Mouse (Mus musculus) left cerebral cortex, adult 11 months (tissue): Measurements from ENCODE around the gene Cep19.

Experiments
- DNase-seq: peaks from one replicate; pipeline ENCODE4 v3.0.0; 2022; ENCODE audit warnings: low spot score

Cep19 gene

GRCm38 (mm10) chr16:32107342-32108045, 7.9 kb downstream of the Cep19 start:
- no peak for DNase-seq

GRCm38 (mm10) chr16:32108170-32108569, 8.6 kb downstream of the Cep19 start:
- no peak for DNase-seq

DNA sequence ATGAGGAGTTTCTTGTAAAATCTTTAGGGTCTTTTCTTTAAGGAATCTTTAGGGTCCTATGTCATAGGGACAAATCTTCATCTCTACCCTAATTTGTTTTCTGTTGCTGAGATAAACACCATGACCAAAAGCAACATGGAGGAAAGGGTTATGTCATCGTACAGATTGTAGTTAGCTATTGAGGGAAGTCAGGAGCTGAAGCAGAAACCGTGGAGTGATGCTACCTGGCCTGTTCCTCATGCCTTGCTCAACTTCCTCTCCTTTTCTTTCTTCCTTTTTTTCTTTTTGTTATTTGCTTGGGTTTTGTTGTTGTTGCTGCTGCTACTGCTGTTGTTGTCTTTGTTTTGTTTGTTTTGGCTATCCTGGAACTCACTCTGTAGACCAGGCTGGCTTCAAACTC, 9.0 kb downstream of the Cep19 start:
- DNase-seq, result no peak

GRCm38 (mm10) chr16:32110951-32111699, 11.5 kb downstream of the Cep19 start:
- no peak for DNase-seq

GRCm38 (mm10) chr16:32113541-32114218, 14.1 kb downstream of the Cep19 start:
- DNase-seq, result no peak

- DNase-seq, result no peak
Observed at GRCm38 (mm10) chr16:32114406-32114805, 14.8 kb downstream of the Cep19 start.

- DNase-seq, result peak; percentile 54
Observed at GRCm38 (mm10) chr16:32114968-32115695, 15.5 kb downstream of the Cep19 start.

DNA sequence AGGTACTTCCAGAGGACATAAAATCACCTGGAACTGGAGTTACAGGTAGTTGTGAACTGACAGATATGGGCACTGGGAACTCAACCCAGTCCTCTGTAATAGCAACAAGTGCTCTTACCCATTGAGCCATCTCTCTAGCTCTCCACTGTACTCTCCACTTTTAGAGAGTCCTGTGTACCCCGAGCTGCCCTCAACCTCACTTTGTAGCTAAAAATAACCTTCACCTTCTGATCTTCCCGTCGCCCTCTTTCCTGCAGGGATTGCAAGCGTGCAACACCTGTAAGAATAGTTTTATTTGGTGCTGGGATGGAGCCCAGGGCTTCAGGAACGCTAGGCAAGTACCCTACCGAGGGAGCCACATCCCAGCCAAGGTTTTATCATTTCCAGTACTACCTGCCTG, 16.2 kb downstream of the Cep19 start:
- DNase-seq, result no peak

GRCm38 (mm10) chr16:32116186-32116585, 16.6 kb downstream of the Cep19 start:
- DNase-seq, result no peak

GRCm38 (mm10) chr16:32120454-32120853, 20.9 kb downstream of the Cep19 start:
- no peak for DNase-seq

GRCm38 (mm10) chr16:32124020-32124419, 24.4 kb downstream of the Cep19 start:
- DNase-seq, result no peak

DNA sequence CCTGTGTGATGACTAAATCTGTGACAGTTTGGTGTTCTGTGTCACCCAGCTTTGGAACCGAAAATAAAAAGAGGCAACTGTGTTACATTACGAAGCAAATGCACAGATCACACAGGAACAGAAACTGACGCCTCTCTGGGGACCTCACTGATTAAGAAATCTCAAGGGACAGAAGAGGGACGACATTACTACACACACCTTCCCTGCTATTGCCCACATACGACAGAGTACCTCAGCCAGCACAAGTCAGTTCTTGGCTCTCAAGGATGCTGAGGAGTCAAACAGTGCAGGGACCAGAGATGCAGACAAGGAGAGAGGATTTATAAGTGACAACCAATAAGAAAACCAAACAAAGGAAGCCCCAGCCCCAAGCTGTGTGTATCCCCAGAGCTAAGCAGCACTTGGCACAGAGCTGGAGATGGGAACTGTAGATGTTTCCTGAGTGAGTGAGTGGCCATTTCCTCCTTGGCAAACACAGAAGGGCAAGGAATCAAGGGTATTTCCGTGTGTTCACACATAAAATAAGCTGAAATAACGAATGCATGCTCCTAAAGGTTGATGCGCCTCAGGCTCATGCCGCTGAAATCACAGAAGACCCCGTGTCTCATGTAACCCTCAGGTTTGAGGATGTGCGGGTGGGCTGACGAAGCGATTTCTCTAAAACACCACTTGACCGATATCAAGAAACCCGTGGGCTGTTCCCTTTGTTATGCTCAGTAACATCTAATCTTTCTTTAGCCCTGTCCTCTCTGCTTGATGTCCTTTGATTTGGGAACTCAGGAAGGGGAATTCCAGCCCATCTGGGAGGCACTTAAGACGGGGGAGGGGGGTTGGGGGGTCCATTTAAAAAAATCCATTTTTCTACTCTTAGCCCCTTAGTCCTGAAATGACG, 25.1 kb downstream of the Cep19 start:
- no peak for DNase-seq

- no peak for DNase-seq
Observed at GRCm38 (mm10) chr16:32125364-32125763, 25.8 kb downstream of the Cep19 start.

GRCm38 (mm10) chr16:32127046-32127445, 27.4 kb downstream of the Cep19 start:
- DNase-seq, result no peak

DNA sequence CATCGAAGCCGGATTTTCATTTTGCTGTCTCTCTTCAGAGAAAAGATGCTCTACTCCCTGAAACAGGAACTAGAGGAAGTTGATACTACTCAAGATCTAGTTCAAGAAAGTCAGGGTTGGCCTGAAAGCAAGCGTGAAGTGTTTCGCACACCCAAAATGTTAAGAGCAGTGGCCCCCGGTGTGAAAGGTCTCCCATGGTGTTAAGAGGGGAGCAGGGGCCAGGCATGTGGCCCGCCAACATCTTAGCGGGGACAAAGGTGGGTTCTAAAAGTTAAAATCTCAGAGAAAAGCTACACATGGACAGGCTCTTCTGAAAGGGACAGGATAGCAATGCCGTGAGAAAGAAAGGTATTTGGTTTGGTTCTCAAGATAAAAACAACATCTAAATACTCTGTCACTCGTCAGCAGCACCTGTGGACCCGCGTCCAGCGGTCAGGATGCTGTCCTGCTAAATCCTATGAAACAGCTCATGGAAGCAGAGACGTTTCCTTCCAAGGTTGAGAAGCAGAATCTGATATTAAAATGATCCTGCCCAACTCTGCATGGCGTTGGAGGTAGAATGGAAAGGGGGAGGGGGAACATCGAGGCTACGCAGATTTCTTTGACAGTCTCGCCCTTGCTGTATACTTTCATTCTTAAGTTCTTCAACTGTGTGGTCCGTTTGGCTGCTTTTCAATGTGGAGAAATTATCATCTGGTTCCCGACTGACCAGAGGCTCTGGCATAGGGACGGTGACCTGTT, 30.0 kb downstream of the Cep19 start:
- DNase-seq, result no peak

GRCm38 (mm10) chr16:32130190-32130826, 30.7 kb downstream of the Cep19 start:
- DNase-seq, result no peak

DNA sequence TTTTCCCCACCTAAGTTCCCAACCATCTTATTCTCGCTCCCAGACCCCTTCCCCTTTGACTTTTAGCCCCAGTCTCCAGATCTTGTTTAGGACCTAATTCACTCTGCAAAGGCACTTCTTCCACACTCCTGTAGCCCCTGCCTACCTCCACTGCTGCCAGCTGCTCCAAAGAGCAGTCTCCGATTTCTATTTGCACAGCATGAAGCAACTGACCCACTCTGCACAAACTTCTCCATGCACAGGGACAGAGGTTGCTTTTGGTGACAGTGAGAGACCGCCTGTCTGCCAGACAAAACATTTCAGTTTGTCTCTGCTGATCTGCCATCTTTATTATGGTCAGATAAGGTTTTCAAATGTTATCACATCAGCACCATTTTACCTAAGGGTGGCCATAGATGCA, 33.5 kb downstream of the Cep19 start:
- DNase-seq, result no peak

- DNase-seq, result no peak
Observed at GRCm38 (mm10) chr16:32135842-32136357, 36.3 kb downstream of the Cep19 start.

DNA sequence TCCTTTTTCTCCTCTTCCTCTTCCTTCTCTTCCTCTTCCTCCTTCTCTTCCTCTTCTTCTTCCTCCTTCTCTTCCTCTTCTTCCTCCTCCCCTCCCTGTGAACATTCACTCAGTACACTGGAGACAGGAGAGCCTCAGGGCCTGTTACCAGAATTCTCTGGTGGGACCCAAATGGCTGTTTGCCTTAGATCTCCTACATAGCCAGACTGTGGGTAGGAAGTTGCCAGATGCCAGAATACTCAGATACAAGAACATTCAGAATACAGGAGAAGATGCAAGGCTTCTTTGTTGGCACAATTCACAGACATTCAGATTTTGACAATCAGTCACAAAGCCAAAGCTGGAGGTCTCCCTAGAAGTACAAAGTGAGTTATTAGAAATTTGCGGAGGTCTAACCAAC, 39.4 kb downstream of the Cep19 start:
- no peak for DNase-seq

DNA sequence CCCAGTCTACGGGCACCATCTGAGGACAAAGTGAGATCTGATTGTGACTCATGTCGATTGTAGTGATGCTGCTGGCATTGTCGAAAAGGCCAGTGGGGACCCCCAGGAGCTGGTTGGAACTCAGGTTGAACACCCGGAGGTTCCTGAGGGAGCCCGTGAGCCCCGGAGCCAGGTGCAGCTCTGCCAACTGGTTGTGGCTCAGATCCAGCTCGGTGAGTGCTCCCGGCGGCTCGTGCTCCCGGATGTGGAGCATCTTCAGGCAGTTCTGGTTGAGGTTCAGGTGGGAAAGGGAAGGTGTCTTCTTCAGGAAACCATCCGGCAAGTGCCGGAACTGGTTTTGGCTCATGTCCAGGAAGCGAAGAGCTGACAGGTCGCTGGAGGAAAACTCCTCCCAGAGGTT, 44.2 kb downstream of the Cep19 start:
- DNase-seq, result no peak
